Mouse (Mus musculus): Measurements from ENCODE around the gene Gps1. TPM values are rescaled to one million over a fixed set of nuclear protein-coding genes. Genes with fewer than 3 reads are reported as not detected.
A peak's percentile ranks its signal among the peaks of the same experiment; 100 is the strongest.

The Gps1 gene
- polyA plus RNA-seq (2015; fragmentation: Nextera tagmentation; extraction: Ambion mirVana): 287 and 305 TPM in 2 replicates

DNA sequence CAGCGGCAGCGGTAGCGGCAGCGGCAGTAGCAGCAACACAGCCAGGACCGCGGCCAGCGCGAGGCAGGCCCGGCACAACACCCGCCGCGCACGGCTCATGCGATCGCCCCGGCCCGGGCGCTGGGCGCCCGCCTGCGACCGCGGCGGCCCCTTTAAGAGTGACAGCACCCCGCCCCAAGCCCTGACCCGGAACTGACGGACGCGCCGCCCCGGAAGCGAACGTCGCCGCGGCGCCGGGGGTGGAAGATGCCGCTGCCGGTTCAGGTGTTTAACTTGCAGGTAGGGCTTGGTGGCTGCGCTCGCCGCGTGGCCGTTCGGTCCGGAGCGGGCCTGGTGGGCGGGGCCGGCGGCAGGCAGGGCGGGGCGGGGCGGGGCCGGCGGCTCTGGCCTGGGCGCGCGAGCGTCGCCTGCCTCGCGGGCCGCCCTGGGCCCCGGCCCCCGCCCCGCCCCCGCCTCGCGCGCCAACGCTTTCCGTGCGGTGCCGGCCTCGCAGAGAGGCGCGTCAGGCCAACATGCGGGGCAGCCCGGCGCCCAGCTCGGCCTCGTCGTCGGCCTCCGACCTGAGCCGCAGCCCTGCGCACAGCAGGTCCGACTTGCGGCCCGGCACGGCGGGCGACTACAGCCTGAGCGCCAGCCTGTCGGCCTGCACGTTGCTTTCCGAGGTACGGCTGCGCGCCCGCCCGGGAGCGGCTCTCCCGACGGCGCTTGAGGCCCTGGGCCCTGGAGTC is at the start of gene Gps1, which contains the start of gene Rfng:
TSS of gene Gps1 (plus strand) at position 209 of the 728 bp plus-strand sequence.
TSS of gene Rfng (minus strand) at position 144 of the 728 bp plus-strand sequence.
- H3K27ac ChIP-seq (ENCODE audit: low read length): peak within 1 kb of the TSS; percentile 60
- under 1% methylated on average over 95 of the region's 107 CpGs for WGBS
- H3K27me3 ChIP-seq (replicated peaks; ENCODE audit: control insufficient read depth, insufficient read depth, low read length): no peaks in the 10 kb centered on the region
- peak within 1 kb of the TSS; percentile 94 for H3K4me2 ChIP-seq (ENCODE audit: low read length)
- H3K9ac ChIP-seq (replicated peaks; ENCODE audit: low read depth, low read length): peak within 1 kb of the TSS; percentile 87
- ATAC-seq: peak; percentile 91
- no peaks in the 10 kb centered on the region for H3K9me3 ChIP-seq (ENCODE audit: control insufficient read depth, low read length)
- H3K4me3 ChIP-seq (replicated peaks; ENCODE audit: low read length): peak within 1 kb of the TSS; percentile 71
- H3K36me3 ChIP-seq (ENCODE audit: control insufficient read depth, insufficient read depth): peaks cover 14% of the 10 kb centered on the region; the same call in 1 of the 2 replicates
- peaks cover 18% of the 10 kb centered on the region for H3K4me1 ChIP-seq (replicated peaks; ENCODE audit: control insufficient read depth, insufficient read depth, low read length)

DNA sequence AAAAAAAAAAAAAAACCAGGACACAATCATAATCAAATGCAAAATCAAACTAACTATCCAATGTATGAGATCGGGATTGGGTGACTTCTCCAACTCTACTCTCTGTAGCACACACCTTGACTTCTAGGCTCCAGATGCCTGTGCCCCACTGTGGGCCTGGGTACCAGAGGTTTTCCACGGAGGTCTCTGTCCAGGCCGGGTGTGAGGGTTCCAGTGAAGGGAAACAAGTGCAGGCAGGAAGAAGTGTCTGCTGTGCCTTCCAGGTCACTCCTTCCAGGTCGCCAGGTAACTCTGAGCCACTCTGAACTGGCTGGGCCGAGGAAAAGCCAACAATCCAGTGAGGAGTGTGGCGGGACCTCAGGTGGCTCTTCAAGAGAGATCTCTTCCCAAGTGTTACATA is 47.6 kb upstream of the Gps1 start:
- Histone ChIP-seq H3K4me3 (replicated peaks; ENCODE audit: low read length) (no peak overlapping the region), H3K27ac (ENCODE audit: low read length) (no peak overlapping the region), H3K36me3 (ENCODE audit: control insufficient read depth, insufficient read depth) (no peaks in the 10 kb centered on the region), H3K4me2 (ENCODE audit: low read length) (no peak overlapping the region), H3K9ac (replicated peaks; ENCODE audit: low read depth, low read length) (no peak overlapping the region), H3K27me3 (replicated peaks; ENCODE audit: control insufficient read depth, insufficient read depth, low read length) (no peaks in the 10 kb centered on the region), H3K9me3 (ENCODE audit: control insufficient read depth, low read length) (no peaks in the 10 kb centered on the region), H3K4me1 (replicated peaks; ENCODE audit: control insufficient read depth, insufficient read depth, low read length) (no peaks in the 10 kb centered on the region)
- 72% methylated on average over 6 of the region's 6 CpGs for WGBS
- ATAC-seq: no peak

DNA sequence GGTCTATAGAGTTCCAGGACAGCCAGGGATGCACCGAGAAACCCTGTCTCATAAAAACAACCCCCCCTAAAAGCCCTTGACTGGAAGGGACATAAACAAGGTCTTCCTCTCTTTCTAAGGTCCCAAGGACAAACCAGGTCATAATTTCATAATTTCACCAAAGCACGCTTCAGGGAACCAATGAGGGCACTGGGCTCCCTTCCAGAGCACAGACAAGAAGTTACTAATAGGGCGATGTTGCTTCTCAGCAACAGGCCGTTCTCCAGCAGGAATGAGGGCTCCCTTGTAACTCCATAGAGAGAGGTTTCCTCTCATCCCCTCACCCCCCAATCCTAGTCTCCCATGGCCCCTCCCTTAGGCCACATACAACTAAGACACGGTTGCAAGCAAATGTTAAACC is 43.1 kb upstream of the Gps1 start:
- Histone ChIP-seq H3K9ac (replicated peaks; ENCODE audit: low read depth, low read length) (no peak overlapping the region), H3K27me3 (replicated peaks; ENCODE audit: control insufficient read depth, insufficient read depth, low read length) (no peaks in the 10 kb centered on the region), H3K27ac (ENCODE audit: low read length) (no peak overlapping the region), H3K4me1 (replicated peaks; ENCODE audit: control insufficient read depth, insufficient read depth, low read length) (no peaks in the 10 kb centered on the region), H3K9me3 (ENCODE audit: control insufficient read depth, low read length) (no peaks in the 10 kb centered on the region), H3K4me2 (ENCODE audit: low read length) (no peak overlapping the region), H3K4me3 (replicated peaks; ENCODE audit: low read length) (no peak overlapping the region), H3K36me3 (ENCODE audit: control insufficient read depth, insufficient read depth) (no peaks in the 10 kb centered on the region)
- WGBS: 93% methylated on average over 5 of the region's 5 CpGs
- ATAC-seq: no peak

DNA sequence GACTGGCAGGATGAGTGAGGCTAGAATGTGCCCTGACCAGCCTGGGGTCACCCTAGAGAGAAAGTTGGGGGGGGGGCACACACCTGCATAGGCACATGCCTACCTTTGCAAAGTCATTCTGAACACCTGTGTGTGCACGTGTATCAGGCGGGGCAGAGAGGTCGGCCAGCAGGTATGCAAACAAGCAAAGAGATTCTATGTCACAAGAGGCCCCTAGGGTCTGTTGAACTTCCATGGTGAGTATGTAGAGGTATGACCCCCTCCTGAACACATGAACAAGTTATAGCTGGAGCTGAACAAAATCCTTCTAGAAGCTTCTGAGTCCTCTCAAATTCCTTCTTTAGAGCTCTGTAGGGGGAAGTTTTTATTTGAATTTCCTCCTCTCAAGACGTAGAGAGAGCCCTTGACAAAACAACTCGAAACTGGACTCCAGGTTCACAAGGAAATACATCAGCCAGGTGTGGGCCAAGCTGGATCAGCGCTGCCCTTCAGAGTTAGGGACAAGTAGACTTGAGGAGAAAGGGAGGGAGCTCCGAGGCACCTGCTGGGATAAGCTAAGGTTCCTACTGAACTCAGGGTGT is 39.9 kb upstream of the Gps1 start:
- Histone ChIP-seq H3K27me3 (replicated peaks; ENCODE audit: control insufficient read depth, insufficient read depth, low read length) (no peaks in the 10 kb centered on the region), H3K4me3 (replicated peaks; ENCODE audit: low read length) (no peak overlapping the region), H3K36me3 (ENCODE audit: control insufficient read depth, insufficient read depth) (no peaks in the 10 kb centered on the region), H3K27ac (ENCODE audit: low read length) (no peak overlapping the region), H3K9me3 (ENCODE audit: control insufficient read depth, low read length) (no peaks in the 10 kb centered on the region), H3K4me2 (ENCODE audit: low read length) (no peak overlapping the region), H3K4me1 (replicated peaks; ENCODE audit: control insufficient read depth, insufficient read depth, low read length) (no peaks in the 10 kb centered on the region), H3K9ac (replicated peaks; ENCODE audit: low read depth, low read length) (no peak overlapping the region)
- 80% methylated on average over 7 of the region's 7 CpGs for WGBS
- ATAC-seq: no peak

DNA sequence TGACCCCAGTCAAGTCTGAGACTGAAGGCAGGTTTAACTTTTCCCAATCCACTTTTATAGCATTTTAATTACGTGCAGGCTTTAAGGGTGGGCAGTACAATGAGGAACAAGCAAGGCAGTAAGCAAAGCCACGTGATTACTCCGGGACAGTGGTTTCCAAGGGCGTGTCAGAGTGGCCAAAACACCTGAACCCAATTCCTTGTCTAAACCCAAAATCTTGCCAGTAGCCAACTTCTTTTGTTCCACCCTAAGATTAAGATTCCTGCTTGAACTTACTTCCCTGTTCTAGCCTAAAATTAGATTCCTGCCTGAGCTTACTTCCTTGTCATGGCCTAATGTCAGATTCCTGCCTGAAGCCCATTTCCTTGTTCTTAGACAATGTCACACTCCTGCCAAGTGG is 36.1 kb upstream of the Gps1 start:
- Histone ChIP-seq H3K4me2 (ENCODE audit: low read length) (no peak overlapping the region), H3K9ac (replicated peaks; ENCODE audit: low read depth, low read length) (no peak overlapping the region), H3K27me3 (replicated peaks; ENCODE audit: control insufficient read depth, insufficient read depth, low read length) (0 out of 2 replicates have a peak, but pooled peaks cover 3% of the 10 kb centered on the region), H3K27ac (ENCODE audit: low read length) (no peak overlapping the region), H3K36me3 (ENCODE audit: control insufficient read depth, insufficient read depth) (no peaks in the 10 kb centered on the region), H3K9me3 (ENCODE audit: control insufficient read depth, low read length) (no peaks in the 10 kb centered on the region), H3K4me3 (replicated peaks; ENCODE audit: low read length) (no peak overlapping the region), H3K4me1 (replicated peaks; ENCODE audit: control insufficient read depth, insufficient read depth, low read length) (no peaks in the 10 kb centered on the region)
- ATAC-seq: no peak
- WGBS: 88% methylated on average over 4 of the region's 4 CpGs

DNA sequence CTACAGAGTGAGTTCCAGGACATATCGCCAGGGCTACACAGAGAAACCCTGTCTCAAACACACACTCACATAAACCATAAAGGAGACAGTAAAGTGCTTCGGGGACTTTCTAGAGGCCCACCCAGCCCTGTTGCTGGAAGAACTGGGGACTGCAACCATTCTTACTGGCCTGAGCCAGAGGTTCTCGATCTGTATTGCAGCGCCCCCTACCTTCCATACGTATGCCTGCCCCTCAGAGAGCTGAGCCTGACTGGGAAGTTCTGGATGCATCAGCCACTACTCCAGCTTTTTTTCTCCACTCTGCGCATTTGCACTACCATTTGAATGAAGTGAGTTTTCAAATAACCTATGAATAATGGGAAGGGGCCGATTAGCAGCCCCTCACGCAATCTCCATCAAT is 34.6 kb upstream of the Gps1 start:
- ATAC-seq: no peak
- H3K4me3 ChIP-seq (replicated peaks; ENCODE audit: low read length): no peak overlapping the region
- no peak overlapping the region for H3K27ac ChIP-seq (ENCODE audit: low read length)
- H3K9me3 ChIP-seq (ENCODE audit: control insufficient read depth, low read length): no peaks in the 10 kb centered on the region
- WGBS: 63% methylated on average over 8 of the region's 8 CpGs
- H3K27me3 ChIP-seq (replicated peaks; ENCODE audit: control insufficient read depth, insufficient read depth, low read length): 0 out of 2 replicates have a peak, but pooled peaks cover 3% of the 10 kb centered on the region
- no peak overlapping the region for H3K4me2 ChIP-seq (ENCODE audit: low read length)
- H3K9ac ChIP-seq (replicated peaks; ENCODE audit: low read depth, low read length): no peak overlapping the region
- H3K4me1 ChIP-seq (replicated peaks; ENCODE audit: control insufficient read depth, insufficient read depth, low read length): no peaks in the 10 kb centered on the region
- no peaks in the 10 kb centered on the region for H3K36me3 ChIP-seq (ENCODE audit: control insufficient read depth, insufficient read depth)

DNA sequence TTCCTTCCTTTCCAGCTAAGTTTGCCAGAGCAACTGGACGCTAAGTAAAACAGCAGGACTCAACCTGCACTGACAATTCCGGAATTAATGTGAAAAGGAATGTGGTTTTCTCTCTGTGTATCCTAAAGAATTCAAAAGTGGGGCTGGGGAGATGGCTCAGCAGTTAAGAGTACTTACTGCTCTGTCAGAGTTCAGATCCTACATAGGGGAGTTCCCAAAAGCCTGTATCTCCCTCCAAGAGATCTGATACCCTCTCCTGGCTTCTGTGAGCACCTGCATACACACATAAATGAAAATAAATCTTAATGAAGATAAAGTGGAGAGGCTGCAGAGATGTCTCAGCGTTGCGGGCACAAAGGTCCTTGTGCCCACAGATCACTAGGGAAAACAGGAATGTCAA is 32.5 kb upstream of the Gps1 start:
- 0 out of 2 replicates have a peak, but pooled peaks cover 3% of the 10 kb centered on the region for H3K27me3 ChIP-seq (replicated peaks; ENCODE audit: control insufficient read depth, insufficient read depth, low read length)
- ATAC-seq: no peak

DNA sequence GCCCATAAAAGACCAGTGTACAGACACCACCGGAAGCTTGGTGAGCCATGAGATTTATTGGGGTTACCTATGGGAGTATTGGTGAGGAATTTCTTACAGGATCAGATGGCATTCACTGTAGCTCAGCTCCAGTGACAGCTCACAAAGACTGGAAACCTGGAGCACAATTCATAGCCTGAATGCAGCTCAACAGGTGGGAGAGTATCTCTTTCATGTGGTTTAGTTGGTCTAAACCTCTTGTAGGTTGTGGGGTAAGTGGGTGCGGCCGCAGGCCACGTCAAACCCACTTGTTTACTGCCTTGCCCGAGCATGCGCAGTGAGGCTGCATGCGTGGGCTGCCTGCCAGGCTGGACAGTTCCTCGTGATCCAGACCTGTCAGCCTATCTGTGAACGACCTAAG is 23.8 kb upstream of the Gps1 start:
- H3K36me3 ChIP-seq (ENCODE audit: control insufficient read depth, insufficient read depth): no peaks in the 10 kb centered on the region
- WGBS: 88% methylated on average over 9 of the region's 9 CpGs
- no peak for ATAC-seq

More for the DNA sequence above, 32.5 kb upstream of the Gps1 start:
- no peak overlapping the region for H3K9ac ChIP-seq (replicated peaks; ENCODE audit: low read depth, low read length)
- H3K27ac ChIP-seq (ENCODE audit: low read length): no peak overlapping the region
- H3K4me3 ChIP-seq (replicated peaks; ENCODE audit: low read length): no peak overlapping the region
- H3K36me3 ChIP-seq (ENCODE audit: control insufficient read depth, insufficient read depth): no peaks in the 10 kb centered on the region
- 78% methylated on average over 4 of the region's 4 CpGs for WGBS
- H3K9me3 ChIP-seq (ENCODE audit: control insufficient read depth, low read length): no peaks in the 10 kb centered on the region
- no peak overlapping the region for H3K4me2 ChIP-seq (ENCODE audit: low read length)
- H3K4me1 ChIP-seq (replicated peaks; ENCODE audit: control insufficient read depth, insufficient read depth, low read length): no peaks in the 10 kb centered on the region

DNA sequence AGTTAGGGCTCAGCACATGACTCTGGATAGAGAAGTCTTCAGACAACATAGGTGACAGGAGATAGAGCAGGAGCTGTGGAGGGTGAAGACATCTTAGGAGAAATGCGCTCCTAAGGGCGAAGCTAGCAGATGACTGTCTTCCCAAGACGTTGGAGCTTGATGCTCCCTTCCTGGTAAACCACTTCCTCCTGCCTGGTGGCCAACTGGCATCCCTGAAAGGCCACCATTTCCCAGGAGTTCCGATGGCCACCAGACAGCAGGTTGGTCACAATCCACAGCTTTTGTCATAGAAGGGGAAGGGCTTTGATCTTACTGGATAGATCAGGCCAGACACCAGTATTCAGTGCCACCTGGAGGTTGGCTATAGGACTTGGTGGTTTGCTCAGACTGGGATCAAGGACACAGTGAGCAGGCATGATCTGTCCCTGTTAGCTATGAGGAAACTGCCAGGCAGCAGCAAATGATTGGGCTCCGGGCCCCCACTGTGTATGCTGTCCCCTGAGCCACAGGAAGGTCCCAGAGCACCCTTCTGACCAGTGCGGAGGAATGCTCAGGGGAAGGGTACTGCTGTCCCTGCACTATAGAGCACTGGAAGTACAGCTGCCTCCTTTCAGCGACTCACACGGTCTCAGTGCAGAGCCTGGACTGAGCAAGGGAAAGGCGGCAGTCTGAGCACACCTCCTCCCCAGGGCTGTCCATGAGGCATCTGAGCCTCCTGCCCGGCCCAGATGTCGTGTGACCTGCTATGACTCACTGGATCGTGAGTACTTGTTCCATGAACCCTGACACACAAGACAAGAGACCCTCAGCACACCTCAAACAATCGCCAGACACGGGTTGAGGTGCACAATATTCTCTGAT is 22.0 kb upstream of the Gps1 start:
- 63% methylated on average over 14 of the region's 14 CpGs for WGBS
- Histone ChIP-seq H3K9ac (replicated peaks; ENCODE audit: low read depth, low read length) (no peak overlapping the region), H3K9me3 (ENCODE audit: control insufficient read depth, low read length) (peaks cover 9% of the 10 kb centered on the region), H3K36me3 (ENCODE audit: control insufficient read depth, insufficient read depth) (no peaks in the 10 kb centered on the region), H3K4me3 (replicated peaks; ENCODE audit: low read length) (no peak overlapping the region), H3K4me2 (ENCODE audit: low read length) (no peak overlapping the region), H3K27ac (ENCODE audit: low read length) (no peak overlapping the region), H3K4me1 (replicated peaks; ENCODE audit: control insufficient read depth, insufficient read depth, low read length) (no peaks in the 10 kb centered on the region), H3K27me3 (replicated peaks; ENCODE audit: control insufficient read depth, insufficient read depth, low read length) (peaks cover 9% of the 10 kb centered on the region; the same call in 1 of the 2 replicates)
- no peak for ATAC-seq

More for the DNA sequence above, 23.8 kb upstream of the Gps1 start:
- no peak overlapping the region for H3K4me2 ChIP-seq (ENCODE audit: low read length)
- H3K9ac ChIP-seq (replicated peaks; ENCODE audit: low read depth, low read length): no peak overlapping the region
- H3K4me3 ChIP-seq (replicated peaks; ENCODE audit: low read length): no peak overlapping the region
- H3K27me3 ChIP-seq (replicated peaks; ENCODE audit: control insufficient read depth, insufficient read depth, low read length): peaks cover 9% of the 10 kb centered on the region; the same call in 1 of the 2 replicates
- H3K4me1 ChIP-seq (replicated peaks; ENCODE audit: control insufficient read depth, insufficient read depth, low read length): no peaks in the 10 kb centered on the region
- H3K9me3 ChIP-seq (ENCODE audit: control insufficient read depth, low read length): peaks cover 9% of the 10 kb centered on the region
- no peak overlapping the region for H3K27ac ChIP-seq (ENCODE audit: low read length)

All from forebrain, embryonic 16.5 days (tissue).